Mouse (Mus musculus) ES-E14 (cell line): Measurements from ENCODE around the gene Stac2.

Experiments used
- CHD2 ChIP-seq: IDR thresholded peaks from 2 replicates; pipeline ENCODE4 v1.6.1; 2014; ENCODE audit warnings: mild to moderate bottlenecking, low read depth, low read length, inconsistent platforms
- HCFC1 ChIP-seq: IDR thresholded peaks from 2 replicates; pipeline ENCODE4 v1.6.1; 2012; ENCODE audit warnings: low read length, inconsistent platforms, borderline replicate concordance; ENCODE audit not compliant: insufficient read depth
- MAFK ChIP-seq: IDR thresholded peaks from 2 replicates; pipeline ENCODE4 v1.6.1; 2014; ENCODE audit warnings: mild to moderate bottlenecking, low read depth, low read length, inconsistent platforms; ENCODE audit not compliant: insufficient read depth
- ZC3H11A ChIP-seq: IDR thresholded peaks from 2 replicates; pipeline ENCODE4 v1.6.1; 2012; ENCODE audit warnings: low read depth, mild to moderate bottlenecking, inconsistent platforms, low read length, borderline replicate concordance
- ZNF384 ChIP-seq: IDR thresholded peaks from 2 replicates; pipeline ENCODE4 v1.6.1; 2012; ENCODE audit warnings: low read depth, low read length, inconsistent platforms

- TF ChIP-seq MAFK (no peak), CHD2 (no peak), HCFC1 (no peak), ZNF384 (no peak), ZC3H11A (no peak)
Measured at GRCm38 (mm10) chr11:97998898-97999608, 54.2 kb downstream of the Stac2 start.
